Mouse (Mus musculus): ENCODE data around the gene Tns1. TPM values are rescaled to one million over a fixed set of nuclear protein-coding genes. Genes with fewer than 3 reads are reported as not detected.

The Tns1 gene
- total and polyA plus RNA-seq, 3 experiments = 0.11 TPM; not detected in 2

DNA sequence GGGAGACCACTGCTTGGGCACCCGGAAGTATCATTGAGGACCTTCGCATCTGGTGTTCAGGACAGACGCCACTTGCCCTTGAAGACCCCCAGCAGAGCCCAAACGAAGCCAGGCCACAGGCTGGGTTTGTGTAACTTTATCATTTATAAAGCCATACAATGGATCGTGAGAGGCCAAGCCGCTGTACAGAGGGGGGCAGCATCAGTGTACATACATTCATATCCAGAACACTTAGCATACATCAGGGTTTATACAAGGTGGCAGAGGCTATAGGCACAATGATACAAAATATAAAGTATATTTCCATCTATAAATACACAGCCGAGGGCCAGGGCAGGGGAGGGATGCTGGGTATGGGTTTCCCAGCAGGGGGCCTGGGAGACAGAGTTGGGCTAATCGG, 214.1 kb downstream of the Tns1 start:
- Histone ChIP-seq H3K4me1 (ENCODE audit: control insufficient read depth in 1 of 2, insufficient read depth in 2 of 2, low read length in 2 of 2) (no peaks in the 10 kb centered on the region), H3K27ac (ENCODE audit: control insufficient read depth, low read depth, low read length) (no peak overlapping the region), H3K36me3 (ENCODE audit: control insufficient read depth in 1 of 2, insufficient read depth in 2 of 2, low read length in 2 of 2) (no peaks in the 10 kb centered on the region), H3K9me3 (replicated peaks; ENCODE audit: insufficient read depth, low read length) (no peaks in the 10 kb centered on the region), H3K79me2 (ENCODE audit: control insufficient read depth, insufficient read depth, low read length, poor library complexity) (no peaks in the 10 kb centered on the region), H3K4me3 (ENCODE audit: control insufficient read depth in 1 of 2, insufficient read depth in 1 of 2, low read depth in 2 of 2, low read length in 2 of 2) (no peak overlapping the region), H3K9ac (ENCODE audit: control insufficient read depth, low read depth, low read length, poor library complexity, severe bottlenecking) (no peak overlapping the region), H3K27me3 (ENCODE audit: control insufficient read depth in 1 of 2, insufficient read depth in 2 of 2, low read length in 2 of 2) (no peaks in the 10 kb centered on the region)
- no peak for TF ChIP-seq POLR2AphosphoS2 (IDR thresholded peaks at IDR 0.05; ENCODE audit: low read length)
- TF ChIP-seq ETS1 (IDR thresholded peaks at IDR 0.05; ENCODE audit: low read depth, low read length) = no peak
- no peak for TF ChIP-seq USF2 (IDR thresholded peaks at IDR 0.05; ENCODE audit: borderline replicate concordance in 1 of 2, insufficient read depth in 1 of 2, low read depth in 1 of 2, low read length in 2 of 2)
- no peak for TF ChIP-seq MAX (IDR thresholded peaks at IDR 0.05; ENCODE audit: low read length)
- no peak for TF ChIP-seq MAZ (IDR thresholded peaks at IDR 0.05; ENCODE audit: low read depth, low read length)
- TF ChIP-seq MYC (IDR thresholded peaks at IDR 0.05; ENCODE audit: low read depth, low read length) = no peak
- no peak for TF ChIP-seq CHD2 (IDR thresholded peaks at IDR 0.05; ENCODE audit: low read length)
- no peak for TF ChIP-seq ZC3H11A (IDR thresholded peaks at IDR 0.05; ENCODE audit: low read depth, low read length)
- no peak for TF ChIP-seq MEF2A (IDR thresholded peaks at IDR 0.05; ENCODE audit: extremely low read depth, insufficient replicate concordance, low read depth, low read length, poor library complexity, severe bottlenecking)
- no peak for TF ChIP-seq ZKSCAN1 (IDR thresholded peaks at IDR 0.05; ENCODE audit: low read depth, low read length)
- no peak for TF ChIP-seq KAT2A (conservative IDR thresholded peaks at IDR 0.05; ENCODE audit: low read depth, low read length)
- no peak for TF ChIP-seq ELF1 (IDR thresholded peaks at IDR 0.05; ENCODE audit: low read depth, low read length)
- TF ChIP-seq POLR2AphosphoS5 (IDR thresholded peaks at IDR 0.05; ENCODE audit: borderline replicate concordance, low read depth, low read length) = no peak
- no peak for TF ChIP-seq ZNF384 (IDR thresholded peaks at IDR 0.05; ENCODE audit: low read depth, low read length)
- no peak for TF ChIP-seq POLR2A (IDR thresholded peaks at IDR 0.05; ENCODE audit: control insufficient read depth in 1 of 2, insufficient read depth in 1 of 2, low read depth in 1 of 2, low read length in 2 of 2, poor library complexity in 1 of 2)
- TF ChIP-seq E2F4 (IDR thresholded peaks at IDR 0.05; ENCODE audit: borderline replicate concordance, low read depth, low read length) = no peak
- no peak for DNase-seq (ENCODE audit: low read depth, low spot score)

DNA sequence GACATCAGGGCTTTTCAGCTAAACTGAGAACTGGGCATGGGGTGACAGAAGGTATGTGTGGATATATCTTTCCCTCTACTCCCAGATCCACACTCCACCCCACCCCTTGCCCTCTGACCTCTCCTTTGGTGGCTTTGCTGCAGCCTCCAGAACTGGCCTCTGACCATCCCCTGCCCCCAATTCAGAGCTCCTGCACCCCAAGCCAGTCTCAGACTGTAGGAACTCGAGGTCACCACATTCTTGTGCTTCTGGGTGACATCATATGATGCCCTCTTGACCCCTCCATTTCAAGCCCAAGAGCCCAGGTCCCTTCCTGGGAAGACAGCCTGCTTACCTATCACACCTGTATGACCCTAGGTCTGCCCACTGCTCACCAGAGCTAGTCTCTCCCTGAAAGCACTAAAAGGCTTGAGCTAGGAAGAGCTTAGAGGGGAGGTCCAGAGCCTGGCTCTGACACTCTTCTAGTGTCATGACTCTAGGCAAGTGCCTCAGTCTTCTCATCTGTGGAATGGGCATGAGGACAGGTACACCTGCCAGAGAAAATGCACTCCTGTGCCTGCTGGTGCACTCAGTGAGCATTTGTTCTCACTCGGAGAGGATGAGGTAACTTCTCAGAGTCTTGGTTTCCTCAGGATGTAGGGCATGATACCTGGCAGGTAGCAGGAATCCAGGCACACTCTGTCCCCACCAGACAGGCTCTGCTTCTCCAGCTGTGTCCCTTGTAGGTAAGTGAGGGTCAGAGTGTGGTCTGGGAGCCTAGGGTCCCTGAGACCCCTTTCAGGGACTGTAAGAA, 214.9 kb downstream of the Tns1 start:
- no peak for DNase-seq (ENCODE audit: low read depth, low spot score)

More for the DNA sequence above, 214.9 kb downstream of the Tns1 start:
- H3K9ac ChIP-seq (ENCODE audit: control insufficient read depth, low read depth, low read length, poor library complexity, severe bottlenecking) = no peak overlapping the region
- H3K4me1 ChIP-seq (ENCODE audit: control insufficient read depth in 1 of 2, insufficient read depth in 2 of 2, low read length in 2 of 2) = no peaks in the 10 kb centered on the region
- H3K27ac ChIP-seq (ENCODE audit: control insufficient read depth, low read depth, low read length) = no peak overlapping the region
- TF ChIP-seq SMC3 (IDR thresholded peaks at IDR 0.05; ENCODE audit: low read depth, low read length) (no peak), JUND (IDR thresholded peaks at IDR 0.05; ENCODE audit: low read depth, low read length) (no peak), ZMIZ1 (IDR thresholded peaks at IDR 0.05; ENCODE audit: low read depth, low read length) (no peak), ELF1 (IDR thresholded peaks at IDR 0.05; ENCODE audit: low read depth, low read length) (no peak), TBP (IDR thresholded peaks at IDR 0.05; ENCODE audit: low read depth, low read length) (no peak), NRF1 (IDR thresholded peaks at IDR 0.05; ENCODE audit: insufficient read depth, low read depth, low read length, poor library complexity, severe bottlenecking) (no peak), RAD21 (IDR thresholded peaks at IDR 0.05; ENCODE audit: low read depth, low read length) (no peak), CTCF (IDR thresholded peaks at IDR 0.05 in 2 of 3, conservative IDR thresholded peaks at IDR 0.05 in 1 of 3; ENCODE audit: control insufficient read depth in 1 of 3, insufficient read depth in 1 of 3, low read depth in 2 of 3, low read length in 3 of 3, poor library complexity in 1 of 3, severe bottlenecking in 1 of 3) (no peak), CHD1 (IDR thresholded peaks at IDR 0.05; ENCODE audit: low read depth, low read length) (no peak), UBTF (IDR thresholded peaks at IDR 0.05; ENCODE audit: borderline replicate concordance, insufficient read depth, low read depth, low read length) (no peak), HCFC1 (IDR thresholded peaks at IDR 0.05; ENCODE audit: low read depth, low read length) (no peak), MYC (IDR thresholded peaks at IDR 0.05; ENCODE audit: low read depth, low read length) (no peak), ZNF384 (IDR thresholded peaks at IDR 0.05; ENCODE audit: low read depth, low read length) (no peak), MYB (IDR thresholded peaks at IDR 0.05; ENCODE audit: low read depth, low read length) (no peak), SIN3A (IDR thresholded peaks at IDR 0.05; ENCODE audit: low read length) (no peak)
- H3K27me3 ChIP-seq (ENCODE audit: control insufficient read depth in 1 of 2, insufficient read depth in 2 of 2, low read length in 2 of 2) = no peaks in the 10 kb centered on the region
- H3K79me2 ChIP-seq (ENCODE audit: control insufficient read depth, insufficient read depth, low read length, poor library complexity) = no peaks in the 10 kb centered on the region
- no peaks in the 10 kb centered on the region for H3K36me3 ChIP-seq (ENCODE audit: control insufficient read depth in 1 of 2, insufficient read depth in 2 of 2, low read length in 2 of 2)
- H3K4me3 ChIP-seq (ENCODE audit: control insufficient read depth in 1 of 2, insufficient read depth in 1 of 2, low read depth in 2 of 2, low read length in 2 of 2) = no peak overlapping the region
- H3K9me3 ChIP-seq (replicated peaks; ENCODE audit: insufficient read depth, low read length) = no peaks in the 10 kb centered on the region
